In the genomic region with DNA sequence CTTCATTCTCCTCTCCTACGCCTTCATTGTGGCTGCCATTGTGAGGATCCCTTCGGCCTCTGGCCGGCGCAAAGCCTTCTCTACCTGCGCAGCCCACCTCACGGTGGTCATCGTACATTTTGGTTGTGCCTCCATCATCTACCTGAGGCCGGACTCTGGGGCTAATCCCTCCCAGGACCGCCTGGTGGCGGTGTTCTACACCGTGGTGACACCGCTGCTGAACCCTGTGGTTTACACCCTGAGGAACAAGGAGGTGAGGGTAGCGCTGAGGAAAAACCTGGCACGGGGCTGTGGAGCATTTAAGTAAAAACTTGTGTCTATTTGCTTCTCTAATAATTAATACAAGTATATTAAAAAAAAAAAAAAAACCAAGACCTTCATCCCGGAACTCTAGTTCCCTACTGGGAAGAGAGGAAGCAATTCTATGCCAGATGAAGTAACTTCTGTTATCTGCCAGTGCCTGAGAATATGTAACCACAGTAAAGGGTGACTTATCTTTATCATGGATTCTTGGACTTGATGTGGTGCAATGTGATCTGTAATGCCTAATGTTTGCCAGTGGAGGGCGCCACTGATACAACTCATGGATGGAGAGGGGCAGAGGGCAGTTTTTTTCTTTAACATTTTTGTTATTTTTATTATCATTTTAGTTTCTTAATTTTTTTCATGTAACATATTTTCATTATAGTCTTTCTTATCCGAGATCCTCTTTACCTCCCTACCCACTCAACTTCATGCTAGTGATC, we compare ENCODE assay signal across 8 mouse cellular contexts. TPM values are rescaled to one million over a fixed set of nuclear protein-coding genes. Genes with fewer than 3 reads are reported as not detected.
DNase-seq lines count a peak whose midpoint lies in the region; ATAC-seq lines count a peak whose summit lies in the region.

No protein-coding gene starts in this region.

- H3K4me3 ChIP-seq in midbrain, embryonic 10.5 days, result no peak overlapping the region
- H3K4me3 ChIP-seq in midbrain, embryonic 13.5 days (replicated peaks), result no peak overlapping the region
- H3K4me3 ChIP-seq in forebrain, embryonic 11.5 days (ENCODE audit: low read depth, low read length), result no peak overlapping the region

- ATAC-seq in midbrain, embryonic 13.5 days, result no peak
- ATAC-seq in forebrain, embryonic 11.5 days (replicated peaks; ENCODE audit: low FRiP score), result no peak

- no peak overlapping the region for H3K27ac ChIP-seq in midbrain, embryonic 10.5 days (replicated peaks)
- no peak overlapping the region for H3K27ac ChIP-seq in midbrain, embryonic 13.5 days
- H3K27ac ChIP-seq in forebrain, embryonic 11.5 days (ENCODE audit: low read depth, low read length), result no peak overlapping the region

- H3K9ac ChIP-seq in midbrain, embryonic 13.5 days (replicated peaks), result no peak overlapping the region
- no peak overlapping the region for H3K9ac ChIP-seq in forebrain, embryonic 11.5 days (ENCODE audit: low read length)

- H3K27me3 ChIP-seq in midbrain, embryonic 10.5 days (ENCODE audit: low read depth, poor library complexity, severe bottlenecking), result no peaks in the 10 kb centered on the region
- H3K27me3 ChIP-seq in midbrain, embryonic 13.5 days, result no peaks in the 10 kb centered on the region
- no peaks in the 10 kb centered on the region for H3K27me3 ChIP-seq in forebrain, embryonic 11.5 days (ENCODE audit: control insufficient read depth, insufficient read depth, low read length)

- no peaks in the 10 kb centered on the region for H3K9me3 ChIP-seq in midbrain, embryonic 10.5 days (replicated peaks)
- H3K9me3 ChIP-seq in midbrain, embryonic 13.5 days, result no peaks in the 10 kb centered on the region
- H3K9me3 ChIP-seq in forebrain, embryonic 11.5 days (ENCODE audit: control insufficient read depth, low read length), result no peaks in the 10 kb centered on the region

- H3K36me3 ChIP-seq in midbrain, embryonic 10.5 days, result no peaks in the 10 kb centered on the region
- H3K36me3 ChIP-seq in midbrain, embryonic 13.5 days, result no peaks in the 10 kb centered on the region
- no peaks in the 10 kb centered on the region for H3K36me3 ChIP-seq in forebrain, embryonic 11.5 days (ENCODE audit: control insufficient read depth, insufficient read depth, low read length)

- peak; percentile 23 to 43 for DNase-seq in cerebellum, postnatal 14 days
- DNase-seq in cerebellum, adult 9-10 months, result no peak
- peak; percentile 22 for DNase-seq in midbrain, embryonic 10.5 days (ENCODE audit: low spot score)
- DNase-seq in embryo, embryonic 10.5 days (ENCODE audit: low spot score), result peak; percentile 35
- peak; percentile 25 for DNase-seq in retina, embryonic 14.5 days (ENCODE audit: low spot score)
- DNase-seq in left cerebral cortex, adult 9 months (ENCODE audit: low spot score in 2 of 2), result no peak
- no peak for DNase-seq in forebrain, embryonic 11.5 days (ENCODE audit: low spot score)

- WGBS in midbrain, embryonic 10.5 days, result 57% methylated on average over 17 of the region's 17 CpGs
- 58% methylated on average over 17 of the region's 17 CpGs for WGBS in midbrain, embryonic 13.5 days
- WGBS in forebrain, embryonic 11.5 days, result 60% methylated on average over 17 of the region's 17 CpGs

- H3K4me1 ChIP-seq in midbrain, embryonic 10.5 days, result no peaks in the 10 kb centered on the region; the same call in 1 of the 2 replicates
- no peaks in the 10 kb centered on the region for H3K4me1 ChIP-seq in midbrain, embryonic 13.5 days (replicated peaks)
- no peaks in the 10 kb centered on the region for H3K4me1 ChIP-seq in forebrain, embryonic 11.5 days (replicated peaks; ENCODE audit: control insufficient read depth, insufficient read depth, low read length)

- H3K4me2 ChIP-seq in midbrain, embryonic 13.5 days (replicated peaks), result no peak overlapping the region
- H3K4me2 ChIP-seq in forebrain, embryonic 11.5 days (ENCODE audit: low read depth, low read length, severe bottlenecking), result no peak overlapping the region

RNA-seq across cellular contexts. Expression of a gene that starts 3.2 kb away (rescaled TPM):
- not detected in 2 replicates for polyA plus RNA-seq in midbrain, embryonic 10.5 days (2016; fragmentation: Nextera tagmentation; extraction: Ambion mirVana)
- not detected in 2 replicates for polyA plus RNA-seq in midbrain, embryonic 13.5 days (2015; fragmentation: Nextera tagmentation; extraction: Ambion mirVana)
- not detected in 2 replicates for polyA plus RNA-seq in forebrain, embryonic 11.5 days (2014; fragmentation: Nextera tagmentation; extraction: Ambion mirVana)

RNA-seq across cellular contexts. Expression of a gene that starts 53.7 kb away (rescaled TPM):
- polyA plus RNA-seq in midbrain, embryonic 10.5 days (2016; fragmentation: Nextera tagmentation; extraction: Ambion mirVana), result 38.3 and 48.9 TPM in 2 replicates
- polyA plus RNA-seq in midbrain, embryonic 13.5 days (2015; fragmentation: Nextera tagmentation; extraction: Ambion mirVana), result 49.6 and 50.0 TPM in 2 replicates
- polyA plus RNA-seq in forebrain, embryonic 11.5 days (2014; fragmentation: Nextera tagmentation; extraction: Ambion mirVana), result 22.6 and 29.4 TPM in 2 replicates

RNA-seq across cellular contexts. Expression of a gene that starts 55.7 kb away (rescaled TPM):
- polyA plus RNA-seq in midbrain, embryonic 10.5 days (2016; fragmentation: Nextera tagmentation; extraction: Ambion mirVana), result 10.5 and 11.1 TPM in 2 replicates
- polyA plus RNA-seq in midbrain, embryonic 13.5 days (2015; fragmentation: Nextera tagmentation; extraction: Ambion mirVana), result 16.6 and 17.4 TPM in 2 replicates
- polyA plus RNA-seq in forebrain, embryonic 11.5 days (2014; fragmentation: Nextera tagmentation; extraction: Ambion mirVana), result 8.0 and 9.2 TPM in 2 replicates

Comparison
In these comparisons a context has a peak if more than half of its experiments do, and no peak if none do; other contexts are left out.
1. DNase-seq: peak in cerebellum, postnatal 14 days (2 of 2), midbrain, embryonic 10.5 days (single experiment), embryo, embryonic 10.5 days (single experiment) and retina, embryonic 14.5 days (single experiment); none in cerebellum, adult 9-10 months (single experiment), left cerebral cortex, adult 9 months (0 of 2) and forebrain, embryonic 11.5 days (single experiment).